Comparison of ENCODE assay signal across 1 mouse cellular context in the genomic region with DNA sequence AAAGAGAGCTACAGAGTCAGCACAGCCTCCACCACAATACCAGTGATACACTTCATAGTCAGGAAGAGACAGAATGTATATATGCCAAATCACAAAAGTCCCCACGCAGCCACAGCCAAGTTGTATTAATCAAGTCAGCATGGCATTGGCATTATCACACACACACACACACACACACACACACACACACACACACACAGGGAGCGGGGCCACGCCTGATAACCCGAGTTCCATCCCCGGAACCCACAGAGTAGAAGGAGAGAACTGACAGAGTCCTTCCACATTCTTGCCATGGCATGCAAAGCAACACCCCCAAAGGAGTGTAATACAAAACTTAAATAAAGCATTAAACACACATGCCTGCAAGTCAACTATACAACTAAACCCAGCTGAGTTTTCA.
TF ChIP-seq lines count a peak whose summit lies in the region.

No protein-coding gene starts in this region.

TF ChIP-seq in MEL, 35 proteins besides CTCF, POLR2A, EP300 and RAD21 (continued from another document):
- TF ChIP-seq TCF12 (IDR thresholded peaks at IDR 0.05; ENCODE audit: low read depth, low read length) (peak; percentile 62; the same call in 1 of the 2 replicates), MYC (IDR thresholded peaks at IDR 0.05; ENCODE audit: low read depth, low read length) (no peak), RCOR1 (IDR thresholded peaks at IDR 0.05; ENCODE audit: low read depth, low read length) (peak; percentile 41; the same call in 1 of the 2 replicates), POLR2AphosphoS5 (IDR thresholded peaks at IDR 0.05; ENCODE audit: borderline replicate concordance, low read depth, low read length) (no peak), MXI1 (IDR thresholded peaks at IDR 0.05; ENCODE audit: low read depth, low read length) (peak; percentile 22; the same call in 1 of the 2 replicates), GATA1 (IDR thresholded peaks at IDR 0.05; ENCODE audit: low read depth, low read length) (peak; percentile 51; the same call in 1 of the 2 replicates), TAL1 (IDR thresholded peaks at IDR 0.05; ENCODE audit: low read length) (peak; percentile 49; the same call in 1 of the 2 replicates), MAZ (IDR thresholded peaks at IDR 0.05; ENCODE audit: low read depth, low read length) (no peak), JUND (IDR thresholded peaks at IDR 0.05; ENCODE audit: low read depth, low read length) (no peak)
